Mouse (Mus musculus) ES-E14 (cell line): ENCODE data around the gene Prl2c3.
"Not testable (repeated sequence)": the region's sequence is repeated elsewhere in the genome, so short reads cannot be mapped to it uniquely, and the experiment has no call there.

Source experiments
- ZC3H11A ChIP-seq: IDR thresholded peaks from 2 replicates; pipeline ENCODE4 v1.6.1; 2012; ENCODE audit warnings: low read depth, mild to moderate bottlenecking, inconsistent platforms, low read length, borderline replicate concordance
- ZNF384 ChIP-seq: IDR thresholded peaks from 2 replicates; pipeline ENCODE4 v1.6.1; 2012; ENCODE audit warnings: low read depth, low read length, inconsistent platforms

- not testable (repeated sequence) for TF ChIP-seq ZNF384, ZC3H11A
Measured at GRCm38 (mm10) chr13:12824500-12825176, 24.8 kb upstream of the Prl2c3 start.
